Mouse (Mus musculus): ENCODE data around the gene Jazf1. TPM values are rescaled to one million over a fixed set of nuclear protein-coding genes. Genes with fewer than 3 reads are reported as not detected.
A peak's percentile ranks its signal among the peaks of the same experiment; 100 is the strongest.

Gene Jazf1
- total RNA-seq, 2 experiments from 2014 or later, result 2.2 to 2.5 TPM

DNA sequence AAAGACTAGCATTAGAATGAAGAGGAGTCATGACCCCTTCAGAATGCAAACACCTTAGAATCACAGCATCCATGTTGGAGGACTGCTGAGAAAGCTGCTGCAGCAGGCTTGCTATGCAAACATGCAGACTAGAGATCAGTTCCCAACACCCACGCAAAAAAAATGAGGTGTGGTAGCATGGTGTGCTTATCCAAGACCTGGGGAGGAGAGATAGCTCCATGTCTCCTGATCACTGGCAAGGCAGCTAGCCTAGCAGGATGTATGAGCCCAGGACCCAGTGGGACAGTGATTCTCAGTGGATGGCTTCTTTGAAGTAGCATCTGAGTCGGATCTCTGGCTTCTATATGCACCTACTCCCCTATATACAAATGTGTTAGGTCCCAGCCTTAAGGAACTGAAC lies 184.7 kb downstream of the Jazf1 start:
- intact Hi-C loops (cut with DNase I; ENCODE audit: low total_unique reads), result no loop called here

GRCm38 (mm10) chr6:52877176-52877575 lies 191.3 kb downstream of the Jazf1 start:
- intact Hi-C loops (cut with DNase I; ENCODE audit: low total_unique reads), result no loop called here
- no peak for DNase-seq

More for the DNA sequence above, 184.7 kb downstream of the Jazf1 start:
- no peak for DNase-seq

- intact Hi-C loops (cut with DNase I; ENCODE audit: low total_unique reads), result no loop called here
These were observed 197.1 kb downstream of the Jazf1 start for GRCm38 (mm10) chr6:52871306-52871705.

DNA sequence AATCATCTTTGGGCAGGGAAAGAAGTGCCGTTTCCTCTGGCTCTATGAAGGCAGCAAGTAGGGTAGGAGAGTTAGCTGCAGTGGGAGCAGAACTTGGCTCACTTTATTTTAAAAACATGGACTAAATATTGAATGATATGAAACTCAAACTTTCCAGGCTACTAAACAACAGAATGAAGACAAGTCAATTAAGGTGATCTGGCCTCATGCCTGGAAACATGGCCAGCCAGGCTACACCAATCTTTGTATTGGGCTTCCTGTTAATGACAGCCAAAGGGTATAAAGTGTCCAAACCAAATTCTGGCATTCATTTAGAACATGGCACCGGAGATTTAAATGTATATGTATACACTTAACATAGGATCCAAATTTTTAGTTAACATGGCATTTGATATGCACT lies 199.2 kb downstream of the Jazf1 start:
- no peak for DNase-seq
- intact Hi-C loops (cut with DNase I; ENCODE audit: low total_unique reads), result no loop called here

More at GRCm38 (mm10) chr6:52871306-52871705, 197.1 kb downstream of the Jazf1 start:
- no peak for DNase-seq

DNA sequence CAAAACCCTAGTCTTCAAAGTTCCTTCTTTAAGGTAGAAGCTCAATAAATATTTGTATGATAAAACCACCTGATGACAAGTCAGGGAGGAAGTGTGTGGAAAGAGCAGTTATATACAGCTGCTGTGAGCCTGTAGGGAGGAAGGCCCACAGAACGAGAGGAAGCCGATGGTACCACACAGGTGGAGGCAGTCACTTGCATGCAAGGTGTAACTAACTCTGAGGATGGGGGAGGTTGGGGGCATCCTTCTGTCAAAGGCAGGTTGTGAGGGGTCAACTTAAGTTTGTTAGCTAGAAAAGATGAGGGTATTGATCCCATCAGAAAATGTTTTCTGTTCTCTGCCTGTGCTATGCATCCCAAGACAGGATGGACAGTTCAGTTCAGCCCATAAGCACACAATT lies 200.1 kb downstream of the Jazf1 start:
- no peak for DNase-seq
- intact Hi-C loops (cut with DNase I; ENCODE audit: low total_unique reads), result no loop called here

GRCm38 (mm10) chr6:52861928-52862327 lies 206.5 kb downstream of the Jazf1 start:
- DNase-seq, result peak; percentile 71
- intact Hi-C loops (cut with DNase I; ENCODE audit: low total_unique reads), result no loop called here

DNA sequence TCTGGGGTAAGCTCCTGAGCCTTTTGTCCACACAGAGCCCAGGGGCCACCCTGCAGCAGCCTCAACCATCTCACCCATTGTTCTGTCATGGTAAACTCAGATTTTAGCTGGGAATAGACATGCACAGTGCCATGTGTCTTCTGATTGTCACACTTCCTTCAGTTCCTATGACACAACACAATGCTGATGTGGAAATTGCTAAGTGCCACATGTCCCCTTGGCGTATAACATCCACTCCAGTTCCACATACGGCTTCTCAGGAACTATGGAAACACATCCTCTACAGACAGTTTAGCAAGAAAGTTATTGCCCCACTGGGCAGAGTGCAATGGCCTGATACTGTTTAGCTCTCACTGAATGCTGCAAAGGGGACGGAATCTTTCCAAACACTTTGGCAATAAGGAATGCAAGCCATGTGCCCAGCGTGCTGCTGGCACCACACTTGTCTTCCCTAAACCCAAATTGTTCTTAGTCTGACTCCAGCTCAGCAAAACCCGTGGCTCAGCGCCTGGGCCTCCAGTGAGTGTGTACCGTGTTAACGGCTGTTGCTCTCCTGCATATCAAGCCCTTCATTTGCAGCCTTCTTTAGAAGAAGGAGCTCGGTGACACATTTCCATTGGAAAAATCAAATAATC lies 207.1 kb downstream of the Jazf1 start:
- intact Hi-C loops (cut with DNase I; ENCODE audit: low total_unique reads), result no loop called here
- DNase-seq, result peak; percentile 33

GRCm38 (mm10) chr6:52860713-52861112 lies 207.7 kb downstream of the Jazf1 start:
- intact Hi-C loops (cut with DNase I; ENCODE audit: low total_unique reads), result no loop called here
- no peak for DNase-seq

DNA sequence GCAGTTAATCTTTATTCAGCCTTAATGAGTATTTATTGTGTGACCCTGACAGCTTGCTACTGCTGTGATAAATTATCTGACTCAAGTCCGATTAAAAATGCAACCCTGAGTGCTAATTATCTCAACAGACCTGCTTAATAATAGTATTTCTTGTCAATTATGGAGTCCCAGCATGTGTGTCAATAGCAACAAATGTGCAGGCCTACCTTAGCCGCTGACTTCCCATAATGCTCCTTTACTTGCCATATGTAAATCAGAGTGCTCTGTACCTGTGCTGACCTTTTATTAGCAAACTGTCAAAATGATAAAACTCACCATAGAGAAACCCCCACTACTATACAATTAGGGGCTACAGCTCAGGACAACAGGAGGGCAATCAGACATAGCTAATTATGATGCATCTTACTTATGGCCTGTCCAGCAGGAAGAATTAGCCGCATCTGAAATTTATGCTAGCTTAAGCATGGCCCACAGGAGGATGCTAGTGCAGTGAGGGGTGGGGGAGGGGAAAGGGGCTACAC lies 209.5 kb downstream of the Jazf1 start:
- intact Hi-C loops (cut with DNase I; ENCODE audit: low total_unique reads), result no loop called here

GRCm38 (mm10) chr6:52852404-52853107 lies 215.9 kb downstream of the Jazf1 start:
- intact Hi-C loops (cut with DNase I; ENCODE audit: low total_unique reads), result no loop called here
- DNase-seq, result no peak

More for the DNA sequence above, 209.5 kb downstream of the Jazf1 start:
- no peak for DNase-seq

DNA sequence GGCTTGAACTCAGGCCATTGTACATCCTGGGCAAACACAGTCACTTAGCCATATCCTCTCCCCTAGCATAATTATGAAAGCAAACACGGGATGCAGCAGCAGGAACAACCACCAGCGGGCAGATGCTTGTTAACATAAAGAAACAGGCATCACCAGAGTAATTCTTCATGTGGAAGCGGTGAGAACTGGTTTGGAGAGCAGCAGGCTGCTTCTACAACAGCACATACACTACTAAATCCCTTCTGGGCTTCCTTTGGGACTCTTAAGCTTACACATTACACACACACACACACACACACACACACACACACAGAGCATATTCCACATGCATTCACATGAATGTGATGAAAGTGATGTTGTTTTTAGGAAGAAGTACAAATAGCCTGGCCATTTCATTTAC lies 216.5 kb downstream of the Jazf1 start:
- intact Hi-C loops (cut with DNase I; ENCODE audit: low total_unique reads), result no loop called here
- no peak for DNase-seq

DNA sequence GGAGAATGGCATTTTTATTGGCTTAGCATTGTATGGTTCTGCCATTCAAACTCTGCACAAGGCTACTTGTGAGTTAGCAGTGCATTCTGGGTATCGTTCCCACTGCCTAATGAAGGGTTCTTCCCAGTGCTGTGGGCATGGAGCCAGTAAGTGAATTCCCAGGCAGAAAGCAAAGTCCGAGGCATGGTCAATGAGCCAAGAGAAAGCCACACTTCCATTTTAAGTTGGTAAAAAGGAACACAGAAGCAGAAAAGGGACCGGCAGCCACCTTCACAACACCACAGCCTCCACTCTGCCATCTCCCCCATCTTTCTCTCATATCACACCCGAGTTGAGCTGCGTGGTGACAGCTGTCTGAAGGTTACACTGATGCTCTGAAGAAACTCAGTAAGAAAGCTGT lies 217.4 kb downstream of the Jazf1 start:
- intact Hi-C loops (cut with DNase I; ENCODE audit: low total_unique reads), result no loop called here
- peak; percentile 77 for DNase-seq

GRCm38 (mm10) chr6:52848199-52848598 lies 220.2 kb downstream of the Jazf1 start:
- intact Hi-C loops (cut with DNase I; ENCODE audit: low total_unique reads), result no loop called here
- no peak for DNase-seq

DNA sequence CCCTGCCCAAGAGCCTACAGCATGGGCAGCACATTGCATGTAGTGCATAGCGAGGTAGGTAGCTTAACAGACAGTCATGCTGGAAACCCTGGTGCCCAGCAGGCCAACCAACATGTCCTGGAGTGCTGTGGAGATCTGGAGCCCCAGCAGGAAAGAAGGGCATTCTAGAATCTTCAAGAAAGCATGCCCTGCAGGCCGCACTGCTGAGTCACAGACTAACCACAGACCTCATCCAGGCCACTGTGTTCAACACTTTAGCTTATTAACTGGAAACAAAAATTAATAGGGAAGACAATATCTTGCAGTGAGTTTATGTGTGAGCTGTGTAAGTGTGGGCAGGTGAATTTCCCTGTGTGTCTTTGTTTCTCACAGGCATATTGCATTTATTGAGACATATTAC lies 222.1 kb downstream of the Jazf1 start:
- intact Hi-C loops (cut with DNase I; ENCODE audit: low total_unique reads), result no loop called here
- no peak for DNase-seq

DNA sequence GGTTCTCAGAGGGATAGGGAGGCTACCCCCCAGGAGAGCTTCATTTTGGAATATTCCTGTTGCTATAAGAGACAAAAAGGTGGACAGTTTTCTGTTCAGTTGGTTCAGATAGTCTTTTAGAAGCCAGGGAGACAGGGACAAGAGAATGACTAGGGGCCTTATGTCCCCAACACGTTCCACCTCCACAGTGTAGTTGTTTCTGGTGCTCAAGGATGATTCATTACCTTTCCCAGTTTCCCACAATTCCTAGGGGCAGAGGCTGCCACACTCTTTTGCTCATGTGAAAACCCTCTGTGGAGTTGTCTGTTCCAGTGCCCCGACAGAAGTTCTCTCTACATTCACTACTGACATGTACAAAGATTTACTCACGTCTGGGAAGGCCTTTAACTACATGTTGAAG lies 223.7 kb downstream of the Jazf1 start:
- intact Hi-C loops (cut with DNase I; ENCODE audit: low total_unique reads), result loop anchor here (5.0 kb wide), 1 partner anchor 73 kb away; no protein-coding TSS in a partner anchor
- no peak for DNase-seq

DNA sequence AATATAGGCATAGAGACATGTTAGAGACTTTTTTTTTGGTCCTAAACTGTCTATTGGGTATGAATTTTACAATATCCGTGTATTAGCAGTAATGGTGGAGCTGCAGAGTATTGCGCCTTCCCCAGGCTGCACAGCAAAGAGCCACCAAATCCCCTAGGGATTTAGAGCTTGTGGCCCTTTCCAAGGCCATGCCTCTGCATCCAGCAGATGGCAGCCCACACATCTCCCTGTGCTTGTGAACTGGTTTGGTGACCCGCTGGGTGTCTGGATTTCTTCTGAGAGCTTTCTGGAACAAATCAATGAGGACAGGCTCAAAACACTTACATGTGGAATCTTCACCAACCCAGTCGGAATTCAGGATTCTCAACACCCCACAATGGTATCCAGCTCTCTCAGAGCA lies 225.4 kb downstream of the Jazf1 start:
- intact Hi-C loops (cut with DNase I; ENCODE audit: low total_unique reads), result loop anchor here (5.0 kb wide), 1 partner anchor 74 kb away; no protein-coding TSS in a partner anchor
- DNase-seq, result no peak

GRCm38 (mm10) chr6:52842598-52842997 lies 225.8 kb downstream of the Jazf1 start:
- no peak for DNase-seq
- intact Hi-C loops (cut with DNase I; ENCODE audit: low total_unique reads), result loop anchor here (5.0 kb wide), 1 partner anchor 75 kb away; no protein-coding TSS in a partner anchor

GRCm38 (mm10) chr6:52841611-52842010 lies 226.8 kb downstream of the Jazf1 start:
- intact Hi-C loops (cut with DNase I; ENCODE audit: low total_unique reads), result loop anchor here (5.0 kb wide), 1 partner anchor 76 kb away; no protein-coding TSS in a partner anchor

DNA sequence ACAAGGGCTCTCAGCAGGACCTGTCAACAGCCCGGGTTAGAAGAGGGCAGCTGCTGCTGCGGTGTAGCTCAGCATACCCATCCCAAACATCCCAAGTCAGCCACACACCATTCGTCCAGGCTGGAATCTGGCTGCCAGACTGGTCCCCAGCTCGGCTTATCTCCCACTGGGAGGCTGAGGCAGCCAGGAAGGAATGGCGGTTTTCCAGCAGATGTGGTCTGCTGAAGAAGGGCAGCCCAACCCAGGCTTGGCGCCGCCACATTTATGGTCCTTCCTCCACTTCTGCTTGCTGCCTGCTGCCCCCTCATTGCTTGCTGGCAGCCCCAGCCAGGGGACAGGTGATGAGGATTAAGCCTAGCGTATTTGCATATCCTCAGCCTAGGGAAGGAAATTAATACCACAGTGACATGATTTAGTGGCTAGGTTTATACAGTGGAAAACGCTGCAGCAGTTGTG lies 227.8 kb downstream of the Jazf1 start:
- intact Hi-C loops (cut with DNase I; ENCODE audit: low total_unique reads), result loop anchor here (5.0 kb wide), 1 partner anchor 77 kb away; no protein-coding TSS in a partner anchor

More at GRCm38 (mm10) chr6:52841611-52842010, 226.8 kb downstream of the Jazf1 start:
- no peak for DNase-seq

GRCm38 (mm10) chr6:52838691-52839090 lies 229.7 kb downstream of the Jazf1 start:
- DNase-seq, result peak; percentile 82
- intact Hi-C loops (cut with DNase I; ENCODE audit: low total_unique reads), result loop anchor here (10.0 kb wide), 2 partner anchors 114 to 584 kb away; no protein-coding TSS in a partner anchor

More for the DNA sequence above, 227.8 kb downstream of the Jazf1 start:
- DNase-seq, result peak; percentile 29

All from gastrocnemius, postnatal 14 days (tissue).